Mouse (Mus musculus) myocyte (in vitro differentiated cells): ENCODE data around the gene Ntsr1. TPM values are rescaled to one million over a fixed set of nuclear protein-coding genes. Genes with fewer than 3 reads are reported as not detected.

Experiments
- H3K27me3 ChIP-seq: one replicate; pipeline ENCODE4 v1.6.1; 2011; ENCODE audit not compliant: control insufficient read depth, insufficient read depth, insufficient read length
- H3K36me3 ChIP-seq: one replicate; pipeline ENCODE4 v1.6.1; 2011; ENCODE audit not compliant: control insufficient read depth, insufficient read depth
- H3K4me2 ChIP-seq: one replicate; pipeline ENCODE4 v1.6.1; 2011; ENCODE audit warnings: low read depth, control low read depth
- H3K4me3 ChIP-seq: one replicate; pipeline ENCODE4 v1.5.1; 2011; ENCODE audit warnings: mild to moderate bottlenecking, control low read depth, moderate library complexity
- H3K79me2 ChIP-seq: one replicate; pipeline ENCODE4 v1.6.1; 2011; ENCODE audit not compliant: control insufficient read depth, insufficient read depth
- H3ac ChIP-seq: one replicate; pipeline ENCODE4 v1.6.1; 2011; ENCODE audit not compliant: control insufficient read depth, insufficient read length
- CEBPB ChIP-seq: IDR thresholded peaks from 2 replicates; pipeline ENCODE4 v1.6.1; 2011; ENCODE audit warnings: mild to moderate bottlenecking, moderate library complexity; ENCODE audit not compliant: poor library complexity, insufficient read depth, severe bottlenecking
- E2F4 ChIP-seq: IDR thresholded peaks from one replicate; pipeline ENCODE4 v1.6.1; 2011; ENCODE audit warnings: mild to moderate bottlenecking, control low read depth, moderate library complexity; ENCODE audit not compliant: insufficient read depth
- MAX ChIP-seq: IDR thresholded peaks from one replicate; pipeline ENCODE4 v1.6.1; 2011; ENCODE audit warnings: low read depth, mild to moderate bottlenecking, control low read depth
- MYOD1 ChIP-seq, 3 experiments: IDR thresholded peaks; one replicate each; pipeline ENCODE4 v1.6.1; 2011; ENCODE audit warnings: control low read depth in 2 of 3, low read depth in 2 of 3, mild to moderate bottlenecking in 2 of 3, moderate library complexity in 1 of 3; ENCODE audit not compliant: insufficient read length in 2 of 3, control insufficient read depth in 1 of 3
- MYOG ChIP-seq, 3 experiments: IDR thresholded peaks; one replicate each; pipeline ENCODE4 v1.6.1; 2011; ENCODE audit warnings: control low read depth in 2 of 3, low read depth in 2 of 3, mild to moderate bottlenecking in 2 of 3; ENCODE audit not compliant: insufficient read length in 2 of 3, control insufficient read depth in 1 of 3, insufficient read depth in 1 of 3
- POLR2A ChIP-seq: IDR thresholded peaks from one replicate; pipeline ENCODE4 v1.6.1; 2011; ENCODE audit warnings: low read depth, mild to moderate bottlenecking, control low read depth, moderate library complexity; ENCODE audit not compliant: insufficient read length
- POLR2AphosphoS2 ChIP-seq: IDR thresholded peaks from one replicate; pipeline ENCODE4 v1.6.1; 2011; ENCODE audit warnings: low read depth, control low read depth; ENCODE audit not compliant: insufficient read length
- REST ChIP-seq: IDR thresholded peaks from one replicate; pipeline ENCODE4 v1.6.1; 2011; ENCODE audit warnings: mild to moderate bottlenecking, control low read depth, moderate library complexity; ENCODE audit not compliant: insufficient read depth, insufficient read length
- SRF ChIP-seq: IDR thresholded peaks from one replicate; pipeline ENCODE4 v1.6.1; 2011; ENCODE audit warnings: low read depth; ENCODE audit not compliant: control insufficient read depth, insufficient read length
- TCF12 ChIP-seq: IDR thresholded peaks from one replicate; pipeline ENCODE4 v1.6.1; 2011; ENCODE audit warnings: mild to moderate bottlenecking, control low read depth; ENCODE audit not compliant: poor library complexity, insufficient read depth, severe bottlenecking
- TCF3 ChIP-seq: IDR thresholded peaks from one replicate; pipeline ENCODE4 v1.6.1; 2011; ENCODE audit warnings: low read depth, control low read depth; ENCODE audit not compliant: insufficient read length
- USF1 ChIP-seq: IDR thresholded peaks from one replicate; pipeline ENCODE4 v1.6.1; 2011; ENCODE audit warnings: low read depth, mild to moderate bottlenecking, control low read depth, moderate library complexity
- polyA plus RNA-seq: library from polyadenylated mRNA; unstranded; fragments of >200 nt; fragmentation: generic; extraction: Trizol; gene quantifications from one replicate; pipeline ENCODE4 v1.2.1, GENCODE M21; 2012; ENCODE audit warnings: missing spikeins

Ntsr1 gene
- polyA plus RNA-seq, 1 experiment = not detected

- H3K4me2 ChIP-seq = peak within 1 kb of the TSS; percentile 87
- TF ChIP-seq POLR2A = peak; percentile 80
- TF ChIP-seq MAX = no peak
- TF ChIP-seq REST = no peak
- no peak for TF ChIP-seq USF1
- TF ChIP-seq CEBPB = no peak
- no peak for TF ChIP-seq E2F4
- no peak for TF ChIP-seq TCF12
- TF ChIP-seq TCF3 = no peak
- TF ChIP-seq MYOG (IDR thresholded peaks at IDR 0.05; ENCODE audit: control insufficient read depth in 1 of 3, insufficient read depth in 1 of 3, insufficient read length in 2 of 3, low read depth in 2 of 3) = no peak
- no peak for TF ChIP-seq SRF
- peak; percentile 67 for TF ChIP-seq POLR2AphosphoS2
- peak in 1 of 3 experiments; percentile 5 for TF ChIP-seq MYOD1 (IDR thresholded peaks at IDR 0.05; ENCODE audit: control insufficient read depth in 1 of 3, insufficient read length in 2 of 3, low read depth in 2 of 3)
Measured at GRCm38 (mm10) chr2:180589123-180589831, 89.5 kb downstream of the Ntsr1 start, which contains the start of gene Ogfr. Gene Ogfr (plus strand): TSS chr2:180589245.

More at GRCm38 (mm10) chr2:180589123-180589831, 89.5 kb downstream of the Ntsr1 start, which contains the start of gene Ogfr:
- Histone ChIP-seq H3K36me3 (peaks cover 19% of the 10 kb centered on the region), H3K4me3 (peak within 1 kb of the TSS; percentile 90), H3K27me3 (no peaks in the 10 kb centered on the region), H3ac (peak within 1 kb of the TSS; percentile 96), H3K79me2 (peaks cover 5% of the 10 kb centered on the region)

Other genes with a start within 250 kb of the Ntsr1 start
- 3,913 TPM for gene Rps21, start 242.6 kb upstream of the Ntsr1 start, polyA plus RNA-seq
- 6.8 TPM for gene Cables2, start 226.5 kb upstream of the Ntsr1 start, polyA plus RNA-seq
- gene Rbbp8nl, start 210.1 kb upstream of the Ntsr1 start, polyA plus RNA-seq = not detected
- not detected for gene Gata5, start 165.3 kb upstream of the Ntsr1 start, polyA plus RNA-seq
- 0.18 TPM for gene Slco4a1, start 43.7 kb upstream of the Ntsr1 start, polyA plus RNA-seq
- 17.9 TPM for gene Mrgbp, start 81.3 kb downstream of the Ntsr1 start, polyA plus RNA-seq
- gene Ogfr, start 89.3 kb downstream of the Ntsr1 start, polyA plus RNA-seq = 81.8 TPM
- gene Col9a3, start 97.8 kb downstream of the Ntsr1 start, polyA plus RNA-seq = 0.22 TPM
- gene Tcfl5, start 142.7 kb downstream of the Ntsr1 start, polyA plus RNA-seq = not detected
- 9.3 TPM for gene Dido1, start 210.0 kb downstream of the Ntsr1 start, polyA plus RNA-seq
- 44.9 TPM for gene Gid8, start 210.1 kb downstream of the Ntsr1 start, polyA plus RNA-seq
- 0.22 TPM for gene Slc17a9, start 225.3 kb downstream of the Ntsr1 start, polyA plus RNA-seq